Mouse (Mus musculus): ENCODE data around the gene Dync2h1.
"Not testable (repeated sequence)": the region's sequence is repeated elsewhere in the genome, so short reads cannot be mapped to it uniquely, and the experiment has no call there.

Dync2h1 gene

GRCm38 (mm10) chr9:7015600-7015999, 168.6 kb downstream of the Dync2h1 start:
- DNase-seq (ENCODE audit: low spot score in 2 of 2) = no peak

GRCm38 (mm10) chr9:7014733-7015132, 169.5 kb downstream of the Dync2h1 start:
- DNase-seq (ENCODE audit: low spot score in 2 of 2) = no peak

DNA sequence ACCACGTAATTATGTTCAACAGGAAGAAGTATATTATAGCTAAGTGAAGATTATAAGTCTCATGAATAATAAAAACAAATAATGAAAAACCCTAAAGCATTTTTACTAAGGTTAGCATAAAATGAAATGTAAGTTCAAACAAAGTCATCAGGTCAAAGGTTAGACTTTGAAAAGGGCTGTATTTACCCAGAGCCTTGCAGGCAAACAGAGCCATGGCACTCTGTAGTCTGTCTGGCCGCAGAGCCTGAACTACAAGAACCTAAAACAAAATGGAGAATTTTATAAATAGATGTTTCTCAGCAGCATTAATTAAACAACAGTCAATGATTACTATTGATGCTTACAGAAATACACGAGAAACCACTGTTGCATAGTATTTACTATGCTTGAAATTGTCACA, 174.5 kb downstream of the Dync2h1 start:
- DNase-seq (ENCODE audit: low spot score in 2 of 2) = no peak

DNA sequence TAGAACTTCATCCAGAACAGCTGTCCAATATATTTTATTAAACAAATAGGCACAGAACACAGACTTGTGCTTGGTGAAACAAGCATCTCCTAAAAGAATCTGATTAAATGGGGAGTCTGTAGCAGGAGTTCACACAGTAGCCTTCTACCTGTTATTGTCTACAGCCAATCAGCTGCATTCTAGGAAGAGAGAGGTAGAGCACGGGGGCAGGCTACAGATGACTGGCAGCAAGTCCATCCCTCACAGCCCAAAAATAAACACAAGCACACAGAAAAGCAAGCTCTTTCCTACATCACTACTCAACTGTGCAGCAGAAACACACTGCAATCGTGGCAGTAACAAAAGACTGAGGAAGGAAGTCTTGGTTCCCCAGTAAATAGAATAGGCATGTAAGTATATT, 189.4 kb downstream of the Dync2h1 start:
- no peak for DNase-seq (ENCODE audit: low spot score in 2 of 2)

DNA sequence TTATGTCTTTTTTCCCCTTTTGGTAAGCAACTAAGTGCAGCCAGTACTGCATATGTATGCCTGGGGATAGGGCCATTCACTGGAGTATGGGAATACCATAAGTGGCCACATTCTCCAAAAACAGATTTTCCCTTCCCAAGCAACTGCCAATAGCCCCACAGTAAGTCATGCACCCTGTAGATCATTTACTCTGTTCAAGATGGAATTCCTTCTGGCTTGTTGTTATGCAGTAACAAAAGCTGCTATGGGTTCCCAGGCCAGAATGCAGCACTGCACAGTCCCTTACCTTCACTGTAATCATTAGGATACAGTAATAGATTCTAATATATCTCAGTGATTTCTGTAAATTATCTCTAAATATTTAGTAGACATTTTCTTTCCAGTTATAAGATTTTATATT, 190.0 kb downstream of the Dync2h1 start:
- DNase-seq (ENCODE audit: low spot score in 2 of 2) = no peak

- no peak for DNase-seq (ENCODE audit: low spot score in 2 of 2)
Observed at GRCm38 (mm10) chr9:6988893-6989685, 195.2 kb downstream of the Dync2h1 start.

GRCm38 (mm10) chr9:6986161-6986560, 198.1 kb downstream of the Dync2h1 start:
- no peak for DNase-seq (ENCODE audit: low spot score in 2 of 2)

- DNase-seq (ENCODE audit: low spot score in 2 of 2) = no peak
Observed at GRCm38 (mm10) chr9:6969171-6969570, 215.1 kb downstream of the Dync2h1 start.

- DNase-seq (ENCODE audit: low spot score in 2 of 2) = no peak
Observed at GRCm38 (mm10) chr9:6965006-6965405, 219.2 kb downstream of the Dync2h1 start.

DNA sequence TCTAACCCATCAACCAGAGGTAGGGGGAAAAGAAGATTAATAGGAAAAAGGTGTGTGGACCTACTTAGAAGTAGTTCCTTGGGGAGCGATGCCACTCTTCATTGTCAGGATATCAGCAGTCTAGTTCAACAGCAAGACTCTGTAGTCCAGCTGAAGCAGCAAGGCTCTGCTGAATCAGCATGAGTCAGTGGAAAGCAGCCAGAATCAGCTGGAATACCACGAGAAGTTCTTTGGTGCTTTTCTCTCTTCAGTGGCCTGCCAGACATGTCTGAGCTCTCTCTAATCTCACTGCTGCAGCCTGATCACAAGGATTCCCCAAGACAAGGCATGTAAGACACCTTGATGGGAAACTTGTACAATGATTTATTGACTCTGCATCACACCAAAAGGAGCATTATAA, 225.9 kb downstream of the Dync2h1 start:
- no peak for DNase-seq (ENCODE audit: low spot score in 2 of 2)

- DNase-seq (ENCODE audit: low spot score in 2 of 2) = no peak
Observed at GRCm38 (mm10) chr9:6927399-6928035, 256.7 kb downstream of the Dync2h1 start.

GRCm38 (mm10) chr9:6913471-6913870, 270.8 kb downstream of the Dync2h1 start:
- no peak for DNase-seq (ENCODE audit: low spot score in 2 of 2)

DNA sequence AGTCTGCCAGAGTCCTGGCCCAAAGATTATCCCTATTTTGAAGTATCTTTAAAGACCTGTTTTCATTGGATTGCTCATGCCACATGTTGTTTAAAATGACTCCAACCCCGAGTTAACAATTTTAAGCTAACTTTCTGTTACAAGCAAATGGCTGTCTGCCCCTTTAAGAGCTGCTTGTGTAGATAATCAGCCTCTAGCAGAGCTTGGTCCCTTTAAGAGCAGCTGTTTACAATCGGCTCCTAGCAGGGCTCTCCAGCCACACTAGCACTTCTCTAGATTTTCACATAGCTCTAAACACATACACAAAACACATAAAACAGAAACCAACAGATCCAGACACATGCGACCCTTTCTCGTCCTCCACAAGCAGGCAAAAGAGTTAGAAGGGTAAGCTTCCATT, 273.7 kb downstream of the Dync2h1 start:
- not testable (repeated sequence) for DNase-seq (ENCODE audit: low spot score in 2 of 2)

- DNase-seq (ENCODE audit: low spot score in 2 of 2) = no peak
Observed at GRCm38 (mm10) chr9:6901620-6902019, 282.6 kb downstream of the Dync2h1 start.

DNA sequence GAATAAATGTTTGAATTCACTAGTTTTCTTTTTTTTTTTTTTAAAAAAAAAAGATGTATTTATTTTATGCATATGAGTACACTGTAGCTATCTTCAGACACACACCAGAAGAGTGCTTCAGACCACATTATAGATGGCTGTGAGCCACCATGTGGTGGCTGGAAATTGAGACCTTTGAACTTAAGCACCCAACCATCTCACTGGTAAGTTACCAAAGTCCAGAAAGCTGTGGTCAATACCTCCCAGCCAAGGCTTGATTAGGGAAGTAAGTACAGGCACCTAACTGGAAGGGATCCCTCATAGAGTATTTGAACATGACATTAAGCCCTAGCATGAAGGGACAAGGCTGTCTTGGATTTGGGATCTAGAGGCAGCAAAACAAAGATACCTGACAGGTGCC, 292.9 kb downstream of the Dync2h1 start:
- DNase-seq (ENCODE audit: low spot score in 2 of 2) = no peak

DNA sequence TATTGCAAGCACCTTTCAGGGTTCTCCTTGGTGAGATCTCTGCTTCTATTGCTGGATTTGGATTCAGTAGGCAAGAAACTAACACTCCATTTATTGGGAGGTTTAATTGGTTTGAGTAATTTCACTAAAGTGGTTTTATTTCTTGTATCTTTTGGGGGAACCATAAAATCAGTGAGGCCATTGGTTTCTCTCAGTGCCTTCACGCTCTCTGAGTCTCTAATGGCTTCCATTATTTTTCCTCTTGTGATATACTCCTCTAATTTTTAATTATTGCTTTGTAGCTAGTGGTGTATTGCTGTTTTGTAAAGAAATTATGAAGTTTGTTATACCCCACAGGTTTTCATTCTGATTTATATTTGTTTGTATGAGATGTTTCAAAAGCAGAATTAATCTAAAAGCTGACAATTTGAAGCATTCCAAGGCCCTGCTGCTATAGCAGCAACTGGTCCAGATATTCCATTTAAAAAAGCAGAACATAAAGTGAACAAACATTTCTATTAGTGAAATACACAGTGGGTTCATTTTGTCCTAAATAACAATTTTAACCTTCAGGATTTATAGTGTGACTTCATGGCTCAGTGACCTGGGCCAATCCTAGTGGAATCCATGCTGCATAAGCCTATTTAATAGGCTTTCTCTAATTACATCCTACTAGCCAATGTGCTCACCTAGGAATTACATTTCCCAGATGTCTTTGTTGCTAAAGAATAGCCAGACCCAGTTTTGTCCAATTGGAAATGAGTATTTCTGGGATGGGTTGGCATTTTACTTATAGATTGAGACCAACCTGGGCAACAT, 302.9 kb downstream of the Dync2h1 start:
- no peak for DNase-seq (ENCODE audit: low spot score in 2 of 2)

Data from urinary bladder, postnatal 4 days (tissue).